Mouse (Mus musculus) embryonic facial prominence, embryonic 12.5 days (tissue): ENCODE data around the gene Zfp185. TPM values are rescaled to one million over a fixed set of nuclear protein-coding genes. Genes with fewer than 3 reads are reported as not detected.

Experiments used
- ATAC-seq: fragments of 200-750 bp; cut with Nextera tagmentation; 2 replicates; pipeline ENCODE4 v1.8.0; 2017; ENCODE audit not compliant: insufficient number of reproducible peaks, insufficient read depth, low FRiP score, low TSS enrichment
- H3K27ac ChIP-seq: fragments of 300-500 bp; sonication (generic); 2 replicates; pipeline ENCODE4 v1.5.1; 2016; ENCODE audit warnings: mild to moderate bottlenecking
- H3K27me3 ChIP-seq: fragments of 300-500 bp; sonication (generic); 2 replicates; pipeline ENCODE4 v1.6.1; 2016; ENCODE audit warnings: mild to moderate bottlenecking, moderate library complexity
- H3K36me3 ChIP-seq: fragments of 300-500 bp; sonication (generic); 2 replicates; pipeline ENCODE4 v1.6.1; 2016; ENCODE audit warnings: mild to moderate bottlenecking
- H3K4me1 ChIP-seq: fragments of 300-500 bp; sonication (generic); 2 replicates; pipeline ENCODE4 v1.6.1; 2016
- H3K4me2 ChIP-seq: fragments of 300-500 bp; sonication (generic); replicated peaks from 2 replicates; pipeline ENCODE4 v1.6.1; 2016; ENCODE audit warnings: mild to moderate bottlenecking, moderate library complexity
- H3K4me3 ChIP-seq: fragments of 300-500 bp; sonication (generic); 2 replicates; pipeline ENCODE4 v1.5.1; 2016; ENCODE audit warnings: mild to moderate bottlenecking
- H3K9ac ChIP-seq: fragments of 300-500 bp; sonication (generic); 2 replicates; pipeline ENCODE4 v1.6.1; 2016; ENCODE audit warnings: mild to moderate bottlenecking, moderate library complexity
- H3K9me3 ChIP-seq: fragments of 300-500 bp; sonication (generic); 2 replicates; pipeline ENCODE4 v1.6.1; 2016; ENCODE audit warnings: mild to moderate bottlenecking, moderate library complexity
- WGBS: fragments of 180-500 bp; shearing (Covaris S2); methylation state at CpG from one replicate; pipeline ENCODE4 v1.1.7; 2016; 5-methylcytosine and 5-hydroxymethylcytosine counted together
- polyA plus RNA-seq: library from polyadenylated mRNA; unstranded; fragments of >200 nt; fragmentation: Nextera tagmentation; extraction: Ambion mirVana; gene quantifications from 2 replicates; pipeline ENCODE4 v1.2.1, GENCODE M21; 2016

The Zfp185 gene
- polyA plus RNA-seq: 11.3 TPM in 2 replicates

- Histone ChIP-seq H3K9ac (peak within 1 kb of the TSS; percentile 30), H3K4me1 (no peaks in the 10 kb centered on the region), H3K4me3 (peak within 1 kb of the TSS; percentile 34), H3K27ac (no peak within 1 kb of the TSS), H3K9me3 (no peaks in the 10 kb centered on the region), H3K36me3 (no peaks in the 10 kb centered on the region), H3K4me2 (peak within 1 kb of the TSS; percentile 57), H3K27me3 (peaks cover 3% of the 10 kb centered on the region; the same call in 1 of the 2 replicates)
- 23% methylated on average over 38 of the region's 45 CpGs for WGBS
- peak; percentile 82 for ATAC-seq
These were observed at the start of gene Zfp185 for GRCm38 (mm10) chrX:72986841-72987519. Gene Zfp185 (plus strand): TSS chrX:72987339.

DNA sequence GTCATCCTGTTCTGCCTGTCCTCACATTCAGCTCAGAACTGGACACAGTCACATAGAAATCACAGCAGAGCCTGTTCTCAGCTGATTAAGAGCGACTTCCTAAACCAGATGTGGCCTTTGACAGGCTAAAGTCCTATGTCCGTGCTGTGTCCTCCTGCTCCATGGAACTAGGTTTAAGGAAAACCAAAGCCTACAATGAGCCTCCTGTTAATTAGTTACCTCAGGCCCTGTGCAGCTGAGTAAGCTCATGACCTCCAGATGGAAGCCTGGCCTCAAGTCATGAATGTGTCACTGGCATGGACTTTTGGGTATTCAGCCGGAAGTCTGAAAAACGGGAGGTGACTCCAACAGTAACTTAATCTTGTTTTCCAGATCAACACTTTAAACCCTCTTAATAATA lies 33.7 kb upstream of the Zfp185 start:
- Histone ChIP-seq H3K36me3 (no peaks in the 10 kb centered on the region; the same call in 1 of the 2 replicates), H3K9me3 (no peaks in the 10 kb centered on the region), H3K27ac (no peak overlapping the region), H3K27me3 (no peaks in the 10 kb centered on the region), H3K4me1 (no peaks in the 10 kb centered on the region), H3K4me3 (no peak overlapping the region), H3K9ac (no peak overlapping the region), H3K4me2 (no peak overlapping the region)
- 69% methylated on average over 4 of the region's 4 CpGs for WGBS
- no peak for ATAC-seq

DNA sequence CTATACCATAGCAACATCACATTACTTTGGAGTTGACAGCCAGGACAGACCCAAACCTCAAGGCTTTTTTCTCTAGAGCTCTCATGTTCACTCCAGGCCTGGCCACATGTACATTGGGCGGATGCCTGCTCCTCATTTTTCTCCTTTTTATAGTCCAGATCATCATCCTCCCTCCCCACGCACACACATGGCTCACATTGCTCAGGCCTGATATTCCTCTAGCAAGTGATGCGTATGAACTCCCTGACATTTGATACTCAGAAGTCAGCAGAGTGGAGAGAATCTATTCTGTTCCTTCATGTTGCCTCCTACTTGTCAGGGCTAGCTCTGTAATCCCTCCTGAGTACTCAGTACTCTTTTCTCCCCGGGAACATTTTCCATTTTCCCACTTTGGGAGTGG lies 30.7 kb upstream of the Zfp185 start:
- Histone ChIP-seq H3K27ac (no peak overlapping the region), H3K9me3 (no peaks in the 10 kb centered on the region), H3K4me3 (no peak overlapping the region), H3K27me3 (no peaks in the 10 kb centered on the region), H3K9ac (no peak overlapping the region), H3K4me2 (no peak overlapping the region), H3K4me1 (no peaks in the 10 kb centered on the region), H3K36me3 (no peaks in the 10 kb centered on the region; the same call in 1 of the 2 replicates)
- ATAC-seq: no peak
- WGBS: 75% methylated on average over 4 of the region's 4 CpGs

DNA sequence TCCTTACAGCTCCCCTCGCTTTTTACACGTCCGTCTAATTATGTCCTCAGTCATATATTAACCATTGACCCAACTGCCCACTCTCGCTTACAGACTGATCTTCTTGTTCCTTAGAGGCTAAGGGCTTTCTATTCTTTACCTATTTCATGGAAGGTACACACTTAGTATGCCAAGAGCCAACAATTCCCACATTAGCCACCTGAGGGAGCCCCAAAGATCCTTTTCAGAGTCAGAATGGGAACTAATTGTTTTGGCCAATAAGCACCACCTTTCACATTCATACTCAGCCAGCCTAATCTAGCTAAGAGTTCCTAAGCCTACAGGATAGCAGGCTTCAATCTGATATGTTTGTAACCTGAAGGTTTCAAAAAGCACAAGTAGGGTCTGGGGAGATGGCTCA lies 26.7 kb upstream of the Zfp185 start:
- H3K4me3 ChIP-seq: no peak overlapping the region
- no peak overlapping the region for H3K9ac ChIP-seq
- no peaks in the 10 kb centered on the region for H3K9me3 ChIP-seq
- no peaks in the 10 kb centered on the region for H3K27me3 ChIP-seq
- ATAC-seq: no peak
- H3K36me3 ChIP-seq: no peaks in the 10 kb centered on the region; the same call in 1 of the 2 replicates
- 87% methylated on average over 4 of the region's 4 CpGs for WGBS
- no peak overlapping the region for H3K4me2 ChIP-seq
- H3K4me1 ChIP-seq: no peaks in the 10 kb centered on the region
- no peak overlapping the region for H3K27ac ChIP-seq

GRCm38 (mm10) chrX:72961511-72961910 lies 25.6 kb upstream of the Zfp185 start:
- Histone ChIP-seq H3K4me2 (no peak overlapping the region), H3K9ac (no peak overlapping the region), H3K36me3 (no peaks in the 10 kb centered on the region; the same call in 1 of the 2 replicates), H3K4me3 (no peak overlapping the region), H3K27me3 (no peaks in the 10 kb centered on the region), H3K4me1 (no peaks in the 10 kb centered on the region), H3K27ac (no peak overlapping the region), H3K9me3 (no peaks in the 10 kb centered on the region)
- no peak for ATAC-seq
- 68% methylated on average over 3 of the region's 3 CpGs for WGBS

GRCm38 (mm10) chrX:72962743-72963142 lies 24.4 kb upstream of the Zfp185 start:
- H3K27me3 ChIP-seq: no peaks in the 10 kb centered on the region
- H3K27ac ChIP-seq: no peak overlapping the region
- H3K9me3 ChIP-seq: no peaks in the 10 kb centered on the region
- H3K4me3 ChIP-seq: no peak overlapping the region
- H3K9ac ChIP-seq: no peak overlapping the region
- 81% methylated on average over 3 of the region's 3 CpGs for WGBS
- no peak for ATAC-seq
- no peak overlapping the region for H3K4me2 ChIP-seq
- H3K36me3 ChIP-seq: no peaks in the 10 kb centered on the region; the same call in 1 of the 2 replicates
- no peaks in the 10 kb centered on the region for H3K4me1 ChIP-seq

DNA sequence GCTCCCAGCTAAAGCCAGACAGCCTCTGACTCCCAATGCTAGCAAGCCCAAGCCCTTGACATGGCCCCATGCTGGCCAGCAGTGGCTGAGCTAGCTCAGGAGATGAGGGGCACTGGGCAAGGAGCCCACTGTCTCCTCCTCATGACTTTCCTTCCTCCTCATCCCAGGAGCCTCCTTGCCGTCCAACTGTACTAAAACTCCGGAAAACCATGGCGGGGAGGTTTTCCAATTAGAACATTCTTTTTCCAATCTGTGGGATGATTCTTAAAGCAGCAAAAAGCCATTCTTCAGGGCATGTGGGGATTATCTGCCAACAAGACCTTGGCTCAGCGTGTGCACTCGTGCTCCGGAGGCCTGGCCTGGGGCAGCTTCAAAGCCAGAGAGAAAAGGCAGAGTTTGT lies 4.3 kb upstream of the Zfp185 start:
- Histone ChIP-seq H3K9ac (no peak overlapping the region), H3K4me2 (no peak overlapping the region), H3K27me3 (peaks cover 3% of the 10 kb centered on the region; the same call in 1 of the 2 replicates), H3K9me3 (no peaks in the 10 kb centered on the region), H3K36me3 (no peaks in the 10 kb centered on the region), H3K27ac (no peak overlapping the region), H3K4me3 (no peak overlapping the region), H3K4me1 (no peaks in the 10 kb centered on the region)
- 59% methylated on average over 6 of the region's 6 CpGs for WGBS
- no peak for ATAC-seq

DNA sequence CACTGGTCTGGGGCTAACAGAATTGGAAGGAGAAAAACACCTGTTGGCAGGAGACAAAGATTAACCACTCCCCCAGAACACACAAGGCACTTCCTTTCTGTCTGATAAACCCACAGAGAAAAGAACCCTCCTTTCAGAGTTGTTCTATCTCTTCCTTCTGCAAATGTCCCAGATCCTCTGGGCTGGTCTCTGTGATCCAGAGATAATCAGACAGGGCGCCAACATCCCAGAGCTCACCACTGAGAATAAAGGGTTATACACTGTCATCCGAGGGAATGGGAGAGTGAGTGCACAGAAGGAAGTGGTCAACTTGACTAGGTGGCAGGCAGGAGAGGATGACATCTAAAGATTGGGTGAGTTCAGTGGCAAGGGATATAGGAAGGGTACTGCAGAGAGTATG lies 1.5 kb upstream of the Zfp185 start:
- no peak for ATAC-seq
- H3K4me1 ChIP-seq: no peaks in the 10 kb centered on the region
- H3K9ac ChIP-seq: no peak overlapping the region
- no peak overlapping the region for H3K4me3 ChIP-seq
- no peaks in the 10 kb centered on the region for H3K36me3 ChIP-seq
- no peaks in the 10 kb centered on the region for H3K9me3 ChIP-seq
- H3K27ac ChIP-seq: no peak overlapping the region
- 95% methylated on average over 2 of the region's 2 CpGs for WGBS
- H3K4me2 ChIP-seq: no peak overlapping the region
- peaks cover 3% of the 10 kb centered on the region; the same call in 1 of the 2 replicates for H3K27me3 ChIP-seq

- no peaks in the 10 kb centered on the region for H3K9me3 ChIP-seq
- H3K27me3 ChIP-seq: peaks cover 3% of the 10 kb centered on the region; the same call in 1 of the 2 replicates
- H3K4me1 ChIP-seq: no peaks in the 10 kb centered on the region
- H3K36me3 ChIP-seq: no peaks in the 10 kb centered on the region
- H3K4me2 ChIP-seq: peak overlapping the region; percentile 57
- H3K27ac ChIP-seq: no peak overlapping the region
- peak overlapping the region; percentile 30 for H3K9ac ChIP-seq
- no peak for ATAC-seq
- H3K4me3 ChIP-seq: peak overlapping the region; percentile 34
- 29% methylated on average over 14 of the region's 14 CpGs for WGBS
These were observed 374 bp downstream of the Zfp185 start for GRCm38 (mm10) chrX:72987520-72987905.

DNA sequence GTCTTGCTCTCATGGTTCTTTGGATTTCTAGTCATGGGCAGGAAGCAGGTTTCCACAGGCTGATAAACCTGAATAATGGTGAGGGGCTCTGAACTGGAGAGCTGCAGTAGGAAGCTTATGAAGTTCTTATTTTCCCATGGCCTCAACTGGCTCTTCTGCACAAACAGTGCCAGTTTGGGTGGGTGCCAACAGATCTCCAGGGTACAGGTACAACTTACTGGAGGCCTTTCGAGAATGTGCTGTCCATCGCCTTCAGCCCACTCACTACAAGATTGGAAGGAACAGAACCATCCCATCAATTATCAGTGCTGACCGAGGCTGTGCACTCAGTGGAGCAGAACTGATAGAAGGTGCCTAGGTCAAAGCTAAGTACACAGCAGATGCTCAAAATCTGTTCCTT lies 1.3 kb downstream of the Zfp185 start:
- Histone ChIP-seq H3K27me3 (peaks cover 3% of the 10 kb centered on the region; the same call in 1 of the 2 replicates), H3K4me3 (no peak overlapping the region), H3K4me1 (no peaks in the 10 kb centered on the region), H3K36me3 (no peaks in the 10 kb centered on the region), H3K9ac (no peak overlapping the region), H3K9me3 (no peaks in the 10 kb centered on the region), H3K27ac (no peak overlapping the region), H3K4me2 (no peak overlapping the region)
- ATAC-seq: no peak
- 87% methylated on average over 3 of the region's 3 CpGs for WGBS

DNA sequence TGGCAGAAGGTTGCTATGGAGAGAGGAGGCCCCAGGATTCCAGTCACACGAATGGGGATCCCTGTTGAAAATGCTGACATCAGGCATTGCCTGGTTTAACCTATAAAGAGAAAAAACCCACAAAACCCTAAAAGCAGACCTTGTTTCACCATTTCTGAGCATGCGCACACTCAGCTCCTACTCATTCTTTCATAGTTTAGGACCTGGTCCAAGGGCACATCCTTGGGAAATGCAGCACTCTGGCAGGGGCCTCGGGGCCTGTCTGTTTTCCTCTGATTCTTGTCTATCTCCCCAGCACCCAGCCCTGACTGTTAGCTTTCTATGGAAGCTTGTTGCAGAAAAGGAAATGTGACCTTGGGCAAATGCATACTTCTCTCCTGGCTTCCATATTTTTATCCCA lies 3.4 kb downstream of the Zfp185 start:
- Histone ChIP-seq H3K27me3 (peaks cover 3% of the 10 kb centered on the region; the same call in 1 of the 2 replicates), H3K4me3 (no peak overlapping the region), H3K27ac (no peak overlapping the region), H3K4me2 (no peak overlapping the region), H3K9me3 (no peaks in the 10 kb centered on the region), H3K4me1 (no peaks in the 10 kb centered on the region), H3K9ac (no peak overlapping the region), H3K36me3 (no peaks in the 10 kb centered on the region)
- ATAC-seq: no peak
- WGBS: 67% methylated on average over 3 of the region's 3 CpGs

GRCm38 (mm10) chrX:72992291-72992919 lies 5.3 kb downstream of the Zfp185 start:
- 59% methylated on average over 5 of the region's 5 CpGs for WGBS
- no peak overlapping the region for H3K4me2 ChIP-seq
- no peak for ATAC-seq

More at GRCm38 (mm10) chrX:72992291-72992919, 5.3 kb downstream of the Zfp185 start:
- H3K4me1 ChIP-seq: no peaks in the 10 kb centered on the region
- no peaks in the 10 kb centered on the region for H3K36me3 ChIP-seq
- H3K27ac ChIP-seq: no peak overlapping the region
- H3K27me3 ChIP-seq: no peaks in the 10 kb centered on the region; the same call in 1 of the 2 replicates
- no peak overlapping the region for H3K4me3 ChIP-seq
- H3K9me3 ChIP-seq: no peaks in the 10 kb centered on the region
- H3K9ac ChIP-seq: no peak overlapping the region
